ENCODE assay signal across 8 mouse cellular contexts in genomic region chr2:134681271-134681961, GRCm38 (mm10). TPM values are rescaled to one million over a fixed set of nuclear protein-coding genes. Genes with fewer than 3 reads are reported as not detected.
A peak's percentile ranks its signal among the peaks of the same experiment; 100 is the strongest.
DNase-seq lines count a peak whose midpoint lies in the region; ATAC-seq and TF ChIP-seq lines count a peak whose summit lies in the region.

No protein-coding gene starts in this region.

- peak; percentile 48 for TF ChIP-seq CTCF in liver, adult 2 months (IDR thresholded peaks at IDR 0.05; ENCODE audit: low read depth, low read length)

- no peak overlapping the region for H3K9ac ChIP-seq in liver, adult 2 months (ENCODE audit: low read depth, low read length)
- no peak overlapping the region for H3K9ac ChIP-seq in forebrain, embryonic 15.5 days (replicated peaks)
- H3K9ac ChIP-seq in kidney, embryonic 15.5 days: no peak overlapping the region

- no peaks in the 10 kb centered on the region for H3K9me3 ChIP-seq in forebrain, embryonic 15.5 days
- no peaks in the 10 kb centered on the region for H3K9me3 ChIP-seq in kidney, embryonic 15.5 days (replicated peaks)

- DNase-seq in liver, adult 2 months (ENCODE audit: extremely low read depth, low read depth, low spot score): peak; percentile 52
- DNase-seq in liver: no peak
- peak; percentile 85 for DNase-seq in brain, adult 2 months (ENCODE audit: low read depth, low spot score)
- DNase-seq in lung, postnatal 25 days (ENCODE audit: low spot score): peak; percentile 25
- DNase-seq in right cerebral cortex, postnatal 4 days: peak; percentile 17
- DNase-seq in ovary, postnatal 10 days (ENCODE audit: low spot score): no peak

- WGBS in liver, adult 2 months: 14% methylated on average over 9 of the region's 9 CpGs
- 27% methylated on average over 9 of the region's 9 CpGs for WGBS in forebrain, embryonic 15.5 days
- 32% methylated on average over 9 of the region's 9 CpGs for WGBS in kidney, embryonic 15.5 days

- no peaks in the 10 kb centered on the region for H3K36me3 ChIP-seq in liver, adult 2 months (ENCODE audit: control insufficient read depth, insufficient read depth, low read length)
- no peaks in the 10 kb centered on the region for H3K36me3 ChIP-seq in forebrain, embryonic 15.5 days
- H3K36me3 ChIP-seq in kidney, embryonic 15.5 days: no peaks in the 10 kb centered on the region

- H3K4me3 ChIP-seq in liver, adult 2 months (ENCODE audit: insufficient read depth, low read depth, low read length): no peak overlapping the region
- no peak overlapping the region for H3K4me3 ChIP-seq in forebrain, embryonic 15.5 days
- H3K4me3 ChIP-seq in kidney, embryonic 15.5 days (replicated peaks): no peak overlapping the region

- no peaks in the 10 kb centered on the region for H3K4me1 ChIP-seq in liver, adult 2 months (ENCODE audit: control insufficient read depth, insufficient read depth, low read length)
- peaks cover 5% of the 10 kb centered on the region; the same call in 1 of the 2 replicates for H3K4me1 ChIP-seq in forebrain, embryonic 15.5 days
- H3K4me1 ChIP-seq in kidney, embryonic 15.5 days: no peaks in the 10 kb centered on the region

- H3K27ac ChIP-seq in liver, adult 2 months (replicated peaks; ENCODE audit: insufficient read depth, low read depth, low read length): no peak overlapping the region
- H3K27ac ChIP-seq in forebrain, embryonic 15.5 days (replicated peaks): no peak overlapping the region
- H3K27ac ChIP-seq in kidney, embryonic 15.5 days: no peak overlapping the region

- no peaks in the 10 kb centered on the region for H3K27me3 ChIP-seq in liver, adult 2 months (ENCODE audit: control insufficient read depth, insufficient read depth, low read length)
- no peaks in the 10 kb centered on the region for H3K27me3 ChIP-seq in forebrain, embryonic 15.5 days
- no peaks in the 10 kb centered on the region for H3K27me3 ChIP-seq in kidney, embryonic 15.5 days

- no peaks in the 10 kb centered on the region for H3K79me2 ChIP-seq in liver, adult 2 months (ENCODE audit: control insufficient read depth, insufficient read depth, low read length)

- peak; percentile 91 for ATAC-seq in forebrain, embryonic 15.5 days (replicated peaks)
- peak; percentile 66; the same call in 1 of the 2 replicates for ATAC-seq in kidney, embryonic 15.5 days (replicated peaks; ENCODE audit: low FRiP score)

- H3K4me2 ChIP-seq in forebrain, embryonic 15.5 days (replicated peaks): no peak overlapping the region
- no peak overlapping the region for H3K4me2 ChIP-seq in kidney, embryonic 15.5 days

- no peak for TF ChIP-seq POLR2A in liver, adult 2 months (IDR thresholded peaks at IDR 0.05; ENCODE audit: extremely low read depth, insufficient read depth, low read length)

RNA-seq across cellular contexts. Expression of gene Tmx4, which starts 37.5 kb away (rescaled TPM):
- total RNA-seq in liver, adult 2 months (2014; rRNA removed): 11.2 and 11.9 TPM in 2 replicates
- polyA plus RNA-seq in liver, adult 2 months (2012; rRNA removed): 3.0 and 3.1 TPM in 2 replicates
- polyA plus RNA-seq in forebrain, embryonic 15.5 days (2015; fragmentation: Nextera tagmentation; extraction: Ambion mirVana): 72.9 and 80.6 TPM in 2 replicates
- 20.9 and 21.0 TPM in 2 replicates for polyA plus RNA-seq in kidney, embryonic 15.5 days (2015; fragmentation: Nextera tagmentation; extraction: Ambion mirVana)

Comparison
In these comparisons a context has a peak if more than half of its experiments do, and no peak if none do; other contexts are left out.
1. DNase-seq: peak in liver, adult 2 months (single experiment), brain, adult 2 months (single experiment), lung, postnatal 25 days (single experiment) and right cerebral cortex, postnatal 4 days (single experiment); none in liver (single experiment) and ovary, postnatal 10 days (single experiment).